Mouse (Mus musculus): ENCODE results near the gene Ebf1.

The Ebf1 gene

DNA sequence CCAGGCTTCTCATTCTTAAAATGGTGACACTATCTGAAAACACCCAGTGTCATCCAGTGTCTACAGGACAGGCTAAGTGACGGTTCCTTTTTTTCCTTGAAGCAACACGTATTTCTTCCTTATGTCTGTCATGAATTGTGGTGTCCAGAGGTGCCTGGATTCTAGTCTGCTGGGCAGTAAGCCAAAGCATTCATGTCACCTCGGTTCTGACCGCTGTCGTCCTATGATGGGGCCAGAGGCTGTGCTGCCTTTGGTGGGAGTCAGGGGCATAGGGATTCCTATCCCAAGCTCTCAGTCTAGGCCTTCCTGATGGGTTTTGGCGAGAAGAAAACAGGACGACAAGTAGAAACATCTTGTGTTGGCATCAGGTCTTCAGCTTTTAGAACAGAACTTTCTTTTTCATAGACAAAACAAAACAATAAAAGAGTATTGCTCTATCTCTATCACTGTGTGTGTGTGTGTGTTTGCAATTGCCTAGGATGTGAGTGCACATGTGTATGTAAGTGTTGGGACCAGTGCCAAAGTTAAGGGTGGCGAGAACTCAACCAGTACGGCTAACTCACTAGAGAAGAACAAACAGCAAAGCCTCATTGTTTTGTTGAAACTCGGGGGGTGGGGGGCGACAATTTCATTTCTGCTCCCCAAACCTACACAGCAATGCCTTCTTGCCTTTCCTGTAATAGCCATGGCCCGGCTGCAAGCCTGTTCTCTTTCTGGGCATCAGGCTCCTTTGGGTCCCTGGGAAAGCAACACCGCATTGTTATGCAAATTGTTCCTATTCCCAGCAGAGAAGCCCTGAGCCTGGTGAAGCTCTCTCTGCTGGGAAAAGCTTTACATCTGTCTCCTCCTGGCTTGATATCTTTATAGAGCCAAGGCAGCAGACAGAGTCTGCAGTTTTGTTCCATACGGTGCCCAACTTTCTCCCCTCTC lies 224.3 kb downstream of the Ebf1 start:
- DNase-seq (ENCODE audit: low spot score), result no peak

DNA sequence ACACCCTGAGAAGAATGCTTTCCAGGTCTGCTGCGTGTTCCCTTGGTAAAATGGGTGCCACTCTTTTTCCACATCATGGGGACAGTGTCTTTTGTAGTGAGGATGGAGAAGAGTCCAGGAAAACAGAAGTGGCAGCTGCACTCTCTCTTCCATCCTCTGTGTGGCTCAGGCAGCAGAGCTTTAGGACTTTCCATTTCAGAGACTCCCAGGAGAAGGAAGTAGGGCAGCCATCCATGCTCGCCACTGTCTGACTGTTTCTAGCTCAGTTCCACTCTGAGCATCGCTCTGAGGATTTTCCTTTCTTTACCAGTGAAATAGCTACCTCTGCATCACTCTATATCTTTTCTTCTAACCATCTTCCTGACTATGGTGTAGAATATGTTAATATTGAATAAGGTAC lies 234.8 kb downstream of the Ebf1 start:
- no peak for DNase-seq (ENCODE audit: low spot score)

DNA sequence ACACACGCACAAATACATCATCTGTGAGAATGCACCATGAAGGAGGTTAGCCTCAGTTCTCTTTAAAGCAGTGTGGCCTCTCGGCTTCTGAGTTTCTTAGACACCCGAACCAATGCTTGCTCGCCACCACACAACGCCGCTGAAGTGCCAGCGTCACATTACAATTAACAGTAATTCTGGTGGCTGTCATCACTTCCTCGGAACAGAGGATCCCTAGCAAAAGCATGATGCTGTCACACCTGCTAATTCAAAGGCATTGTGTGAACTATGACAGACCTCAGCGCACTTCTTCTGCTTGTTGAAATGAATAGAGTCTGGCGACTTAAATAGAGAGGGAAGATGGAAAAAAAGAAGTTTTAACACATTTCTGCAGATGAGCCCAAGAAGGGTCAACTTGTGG lies 235.8 kb downstream of the Ebf1 start:
- no peak for DNase-seq (ENCODE audit: low spot score)

DNA sequence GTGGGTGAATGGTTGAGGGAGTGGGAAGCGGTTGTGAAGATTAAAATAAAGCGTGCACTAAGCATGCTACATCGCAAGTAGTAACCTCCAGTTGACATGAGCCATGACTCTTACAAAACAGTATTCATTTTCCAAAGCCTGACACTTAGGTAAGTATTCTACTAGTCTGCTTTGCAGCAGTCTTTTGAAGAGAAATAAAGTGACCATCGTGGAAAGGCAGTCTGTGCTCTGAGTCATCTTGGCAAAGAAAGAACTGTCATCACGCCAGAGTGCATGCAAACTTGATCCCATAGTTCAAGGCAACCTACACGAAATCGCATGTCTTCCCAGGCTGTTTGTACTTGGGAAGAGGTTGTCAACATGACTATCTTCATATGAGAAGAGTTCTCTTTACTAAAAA lies 237.4 kb downstream of the Ebf1 start:
- DNase-seq (ENCODE audit: low spot score), result peak; percentile 5

DNA sequence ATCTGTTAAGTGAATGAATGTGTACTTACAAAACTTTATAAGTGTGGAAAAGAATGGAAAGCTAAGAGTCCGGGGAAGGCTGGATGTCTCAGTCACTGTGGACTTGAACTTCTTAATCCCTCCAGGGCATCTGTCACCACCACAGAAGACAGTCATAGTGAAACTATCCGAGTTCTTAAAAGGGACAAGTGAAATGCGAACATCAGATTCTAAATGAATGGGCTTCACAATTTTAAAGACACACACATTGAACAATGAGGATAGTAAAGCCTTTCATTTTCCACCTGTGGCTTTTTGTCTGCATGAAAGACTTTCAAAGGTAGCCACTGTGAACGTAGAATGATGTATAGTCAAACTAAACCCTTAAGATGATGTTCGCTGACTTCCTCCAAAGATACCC lies 244.0 kb downstream of the Ebf1 start:
- DNase-seq (ENCODE audit: low spot score), result no peak

DNA sequence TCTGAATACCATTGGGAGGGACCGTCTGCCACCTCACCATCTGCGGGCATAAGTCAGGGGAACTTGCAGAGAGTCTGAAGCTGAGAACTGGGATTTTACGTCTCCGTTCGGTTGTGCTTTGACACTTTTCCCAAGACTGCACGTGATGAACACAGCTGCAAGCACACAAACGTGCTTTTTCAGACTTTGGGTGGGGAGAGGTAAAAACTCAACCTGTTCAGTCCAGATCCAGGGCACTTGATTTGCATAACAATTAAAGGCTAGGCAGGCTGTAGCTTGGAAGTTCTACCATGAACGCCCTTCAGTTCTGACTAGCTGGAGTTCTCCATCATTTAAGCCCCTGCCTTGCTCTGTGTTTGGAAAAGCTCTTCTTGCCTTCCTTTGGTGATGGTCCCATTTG lies 246.8 kb downstream of the Ebf1 start:
- DNase-seq (ENCODE audit: low spot score), result no peak

DNA sequence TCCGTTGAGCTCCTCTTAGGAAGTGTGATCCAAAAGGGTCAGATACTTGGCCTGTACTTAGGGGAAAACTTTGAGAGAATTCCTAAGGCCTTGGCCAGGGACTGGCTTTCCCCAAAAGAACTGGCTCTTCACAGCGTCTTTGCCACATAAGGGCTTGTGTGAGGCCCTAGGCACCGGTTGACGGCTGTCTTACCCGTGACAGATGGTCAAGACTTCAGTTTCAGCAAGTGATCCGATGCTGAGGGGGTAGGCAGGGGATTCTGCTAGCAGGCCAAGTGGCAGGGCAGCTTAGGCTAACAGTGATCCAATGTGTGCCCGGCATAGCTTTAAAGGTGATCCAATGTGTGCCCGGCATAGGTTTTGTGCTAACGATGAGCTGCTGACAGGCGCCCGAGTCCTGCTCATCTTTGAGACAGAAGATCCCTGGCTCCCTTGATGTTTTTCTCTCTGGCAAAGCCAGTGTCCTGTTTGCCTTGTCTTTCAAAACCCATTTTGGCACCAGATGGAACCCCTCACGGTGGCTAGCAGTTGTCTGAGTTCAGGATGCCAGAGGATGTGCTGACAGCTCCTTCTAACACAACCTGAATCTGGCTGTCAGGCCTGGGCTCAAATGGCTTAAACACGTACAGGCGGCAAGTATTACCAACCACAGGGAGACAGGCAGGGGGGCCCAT lies 249.5 kb downstream of the Ebf1 start:
- no peak for DNase-seq (ENCODE audit: low spot score)

DNA sequence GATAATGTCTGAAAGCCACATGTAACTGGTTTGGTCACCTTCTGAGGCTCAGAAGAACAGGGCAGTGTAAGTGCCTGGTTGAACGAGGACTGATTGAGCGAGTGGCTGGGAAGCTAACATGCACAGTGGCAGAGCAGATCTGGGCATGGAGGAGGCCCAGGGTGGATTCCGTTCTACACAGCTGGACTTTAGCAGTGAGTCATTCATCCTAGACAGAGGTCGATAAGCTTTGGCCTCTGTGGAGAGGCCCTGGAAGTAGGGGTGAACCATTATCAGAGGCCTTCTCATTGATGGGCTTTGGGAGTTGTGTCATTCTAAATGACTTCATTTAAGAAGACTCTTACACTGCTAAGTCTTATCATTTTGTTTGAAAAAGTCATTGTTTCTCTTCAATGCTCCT lies 250.3 kb downstream of the Ebf1 start:
- no peak for DNase-seq (ENCODE audit: low spot score)

DNA sequence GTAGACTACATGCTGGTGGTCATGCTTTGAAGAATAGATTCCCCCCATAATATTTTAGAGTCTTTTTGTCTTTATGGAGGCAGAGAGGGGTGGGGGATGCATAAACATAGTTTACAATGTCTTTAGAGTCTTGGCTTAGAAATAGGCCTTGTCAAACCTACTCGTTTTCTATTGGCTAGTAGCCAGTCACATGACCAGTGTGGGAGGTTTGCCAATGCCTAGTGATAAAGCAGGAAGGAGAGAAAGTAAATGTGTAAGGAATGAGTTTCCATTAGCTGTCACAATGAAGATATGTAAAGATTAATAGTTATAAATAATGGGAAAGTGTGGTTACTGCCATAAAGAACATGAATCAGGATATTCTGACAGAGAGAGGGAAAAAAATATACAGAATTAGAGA lies 256.8 kb downstream of the Ebf1 start:
- no peak for DNase-seq (ENCODE audit: low spot score)

DNA sequence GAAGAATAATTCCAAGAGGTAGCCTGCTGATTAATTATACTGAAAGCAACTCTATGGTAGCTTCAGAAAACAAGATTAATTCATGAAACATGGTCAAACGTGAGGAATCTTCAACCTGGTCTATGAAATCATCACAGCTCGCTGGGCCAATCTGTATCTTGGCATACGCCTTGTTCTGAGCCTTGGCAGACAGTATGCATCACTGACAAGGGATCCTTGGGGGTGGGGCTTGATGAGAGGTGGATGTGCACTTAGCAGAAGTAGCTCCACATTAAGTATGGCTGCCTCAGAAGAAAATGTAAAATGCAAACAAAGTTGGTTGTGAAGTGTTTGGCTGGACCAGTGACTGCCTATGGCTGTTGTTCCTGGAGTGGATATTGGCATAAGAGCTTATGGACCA lies 258.1 kb downstream of the Ebf1 start:
- no peak for DNase-seq (ENCODE audit: low spot score)

DNA sequence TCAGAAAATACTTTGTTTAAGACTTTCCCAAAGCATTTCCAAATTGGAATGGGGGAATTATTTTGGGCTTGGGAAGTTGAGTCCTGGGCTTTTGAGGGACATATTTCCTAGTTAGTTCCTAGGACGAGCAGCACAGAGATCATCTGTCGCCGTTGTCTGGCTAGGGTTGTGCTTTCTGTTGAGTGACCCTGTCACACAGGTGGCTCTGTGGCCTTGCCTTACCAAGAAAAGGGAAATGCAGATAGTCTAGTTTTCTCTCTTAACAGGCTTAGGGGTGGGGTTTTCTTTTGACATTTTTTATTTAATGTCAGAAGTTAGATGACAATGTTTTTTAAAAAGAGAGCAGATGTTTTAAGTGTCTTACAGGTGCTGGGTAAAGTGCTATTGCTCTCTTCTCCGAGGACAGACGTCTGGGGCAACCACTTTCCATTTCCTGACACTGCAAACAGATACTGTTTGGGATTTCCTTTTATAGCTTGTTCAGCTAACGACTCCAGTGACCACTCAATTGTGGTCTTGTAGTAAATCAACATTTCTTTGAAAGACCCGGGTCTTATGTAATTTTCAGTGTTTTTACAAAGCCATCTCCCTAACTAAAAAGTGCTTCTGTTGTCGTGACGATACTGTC lies 264.1 kb downstream of the Ebf1 start:
- DNase-seq (ENCODE audit: low spot score), result no peak

DNA sequence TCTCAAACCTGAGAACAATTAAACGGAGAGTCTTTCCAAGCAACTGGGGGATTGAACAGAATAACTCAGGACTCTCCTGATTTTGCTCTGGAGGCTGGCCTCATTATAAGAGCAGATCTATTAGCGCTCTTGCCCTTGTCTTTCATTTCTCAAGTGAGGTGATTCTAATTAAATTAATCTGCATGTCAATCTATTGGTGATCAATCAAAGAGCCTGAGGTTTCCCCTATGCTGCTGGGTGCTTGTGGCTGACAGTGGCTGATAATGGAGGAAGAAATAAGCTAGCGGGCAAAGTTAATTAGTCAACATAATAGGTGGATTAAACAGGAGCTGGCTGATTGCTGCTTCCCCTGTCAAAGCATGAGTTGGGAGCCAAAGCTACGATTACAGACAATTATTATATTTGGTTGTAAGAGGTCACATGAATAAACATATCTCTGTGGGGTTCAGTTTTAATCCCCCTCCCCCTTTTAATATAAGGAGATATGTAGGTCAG lies 265.4 kb downstream of the Ebf1 start:
- DNase-seq (ENCODE audit: low spot score), result no peak

DNA sequence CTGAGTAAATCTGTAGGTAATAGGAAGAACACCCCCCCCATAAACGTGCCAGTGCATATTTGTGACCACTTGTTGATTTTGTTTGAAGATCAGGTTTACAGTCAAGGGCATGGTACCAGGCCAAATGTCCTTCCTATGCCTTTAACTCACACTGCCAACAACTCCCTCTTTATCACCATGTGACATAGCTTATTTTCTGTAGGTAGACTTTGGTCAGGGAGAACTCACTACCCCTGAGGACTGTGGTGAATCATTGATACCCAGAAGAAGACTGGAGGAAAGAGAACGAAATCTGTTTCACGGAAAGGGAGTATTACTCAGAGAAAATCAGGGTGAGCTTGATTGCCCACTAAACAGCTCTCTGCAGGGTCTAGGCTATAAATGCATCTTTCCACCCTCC lies 267.2 kb downstream of the Ebf1 start:
- DNase-seq (ENCODE audit: low spot score), result no peak

DNA sequence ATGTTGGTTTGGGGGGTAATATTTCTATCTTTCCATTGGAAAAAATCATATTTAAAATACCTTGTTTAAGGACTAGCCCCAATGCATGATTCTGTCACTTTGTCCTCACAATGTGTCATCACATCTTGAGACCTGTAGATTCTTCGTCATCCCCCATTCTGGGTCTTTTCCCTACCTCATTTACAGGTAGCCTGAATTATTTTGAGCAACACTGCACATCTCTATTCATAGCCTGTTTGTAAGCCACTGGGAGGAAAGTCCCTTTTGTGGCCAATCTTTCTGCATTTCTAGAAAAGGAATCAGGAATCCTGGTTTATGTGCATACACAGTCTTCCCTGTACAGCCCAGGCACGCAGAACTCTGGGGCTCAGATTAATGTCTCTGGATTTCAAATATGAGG lies 269.8 kb downstream of the Ebf1 start:
- DNase-seq (ENCODE audit: low spot score), result no peak

DNA sequence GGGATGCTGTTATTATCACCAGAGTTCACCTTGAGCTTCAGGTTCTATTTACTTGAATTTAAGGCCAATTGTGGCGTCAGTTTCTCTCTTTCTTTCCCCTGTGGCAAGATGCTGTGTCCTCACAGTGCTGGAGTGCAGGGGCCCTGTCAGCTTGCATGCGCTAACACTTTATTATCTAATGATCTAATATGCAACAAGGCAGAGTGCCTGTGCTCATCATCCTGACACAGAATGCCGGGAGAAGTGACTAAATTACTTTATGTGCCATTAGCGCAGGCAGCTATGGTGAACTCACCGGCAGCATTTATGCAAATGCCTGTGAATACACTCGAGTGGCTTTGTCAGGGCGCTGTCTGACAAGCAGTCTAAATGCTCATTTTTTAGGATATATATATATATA lies 270.6 kb downstream of the Ebf1 start:
- DNase-seq (ENCODE audit: low spot score), result no peak

DNA sequence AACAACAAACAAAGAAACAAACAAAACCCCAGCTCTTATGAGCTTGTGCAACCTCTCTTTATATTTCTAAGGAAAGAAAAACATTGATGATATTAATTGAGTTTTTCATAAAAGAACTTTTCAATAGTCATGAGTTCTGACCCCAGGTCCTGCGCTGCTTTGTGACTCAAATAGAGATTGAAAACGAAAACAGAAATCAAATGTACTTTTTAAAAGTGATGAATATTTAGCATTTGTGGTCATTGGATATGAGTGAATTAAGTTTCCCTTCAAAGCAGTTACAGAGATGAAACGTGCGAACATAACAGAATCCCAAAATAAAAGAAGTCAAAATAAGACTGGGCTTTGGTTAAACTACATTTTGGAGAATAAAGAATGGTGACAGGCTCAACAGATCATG lies 271.3 kb downstream of the Ebf1 start:
- DNase-seq (ENCODE audit: low spot score), result no peak

DNA sequence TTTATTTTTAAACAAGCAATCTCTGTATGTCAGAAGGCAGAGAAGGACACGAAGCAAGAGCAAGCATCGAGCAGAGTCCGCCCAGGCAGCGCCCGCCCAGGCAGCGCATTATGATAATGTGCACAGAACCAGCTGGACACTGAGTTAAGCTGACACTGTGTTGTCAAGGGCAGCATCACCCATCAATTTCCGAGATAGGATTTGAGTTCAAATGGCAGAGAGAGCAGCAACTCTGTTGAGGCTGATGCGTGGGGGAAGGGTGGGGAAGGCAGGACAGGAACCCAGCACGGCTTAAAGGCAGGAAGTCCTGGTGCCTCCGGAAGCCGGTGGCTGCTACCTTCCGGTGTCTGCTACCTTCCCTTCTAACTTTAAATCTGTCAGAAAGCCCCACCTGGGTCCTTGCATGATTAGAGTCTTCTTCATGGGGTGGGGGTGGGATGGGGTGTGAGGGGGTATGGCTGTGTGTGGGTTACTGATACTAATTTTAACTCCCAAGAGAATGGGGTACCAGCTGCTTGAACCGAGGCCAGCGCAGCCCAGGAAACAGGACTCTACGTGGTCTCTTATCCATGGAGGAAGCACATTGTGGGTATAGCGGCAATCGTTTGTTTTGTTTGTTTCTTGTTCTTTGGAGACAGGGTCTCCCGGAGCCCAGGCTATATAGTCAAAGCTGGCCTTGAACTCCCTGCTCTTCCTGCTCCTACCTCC lies 275.9 kb downstream of the Ebf1 start:
- no peak for DNase-seq (ENCODE audit: low spot score)

DNA sequence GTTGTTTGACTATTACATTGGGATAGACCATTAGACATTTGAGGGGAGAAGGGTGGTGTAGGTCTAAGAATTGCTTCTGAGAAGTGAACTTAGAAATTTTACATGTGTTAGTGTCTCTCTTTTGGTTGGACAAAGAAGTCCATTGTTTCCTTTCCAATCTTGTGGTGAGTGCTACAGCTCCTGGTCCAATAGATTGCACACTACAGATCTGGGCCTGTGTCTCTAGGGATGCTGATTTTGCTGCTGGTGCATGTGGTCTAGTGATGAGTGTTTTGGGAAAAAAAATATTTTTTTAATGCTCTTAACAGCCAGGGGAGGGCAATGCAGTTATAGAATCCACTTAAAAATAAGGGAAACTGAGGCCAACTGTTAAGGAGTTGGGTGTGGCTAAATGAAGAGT lies 276.9 kb downstream of the Ebf1 start:
- no peak for DNase-seq (ENCODE audit: low spot score)

DNA sequence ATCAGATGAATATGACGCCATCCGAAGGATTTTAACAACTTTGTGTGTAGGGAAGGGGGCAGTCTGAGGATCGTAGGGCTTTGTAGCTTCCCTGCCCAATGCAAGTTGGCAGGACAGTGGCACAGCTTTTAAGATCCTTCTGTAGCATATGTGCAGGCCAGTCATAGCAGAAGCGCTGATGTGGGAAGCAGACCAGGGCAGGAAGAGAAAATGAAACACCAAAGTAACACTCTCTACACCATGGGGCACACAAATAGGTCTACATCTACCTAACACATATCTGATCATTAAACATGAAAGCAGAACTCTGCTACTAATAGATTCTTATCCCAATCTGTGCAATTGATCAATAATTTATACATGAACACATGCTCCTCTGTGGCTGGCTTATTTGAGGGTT lies 277.7 kb downstream of the Ebf1 start:
- DNase-seq (ENCODE audit: low spot score), result no peak

DNA sequence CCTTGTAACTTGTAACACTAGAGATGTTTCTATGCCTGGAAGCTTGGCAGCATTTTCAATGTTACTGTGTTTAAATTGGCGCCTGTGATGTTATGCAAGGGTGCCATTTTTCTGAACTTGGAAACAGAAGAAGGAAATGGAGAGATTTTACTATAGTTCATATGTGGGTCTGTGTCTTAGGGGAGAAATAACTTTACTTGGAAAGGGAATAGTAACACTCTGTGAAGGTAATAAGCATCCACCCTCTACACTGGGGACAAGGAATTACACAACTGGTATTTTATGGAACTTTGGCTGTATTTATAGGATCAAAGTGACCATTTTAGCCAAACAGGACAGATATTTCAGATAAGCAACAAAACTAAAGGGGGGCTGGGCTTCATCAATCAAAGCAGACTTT lies 278.8 kb downstream of the Ebf1 start:
- no peak for DNase-seq (ENCODE audit: low spot score)

DNA sequence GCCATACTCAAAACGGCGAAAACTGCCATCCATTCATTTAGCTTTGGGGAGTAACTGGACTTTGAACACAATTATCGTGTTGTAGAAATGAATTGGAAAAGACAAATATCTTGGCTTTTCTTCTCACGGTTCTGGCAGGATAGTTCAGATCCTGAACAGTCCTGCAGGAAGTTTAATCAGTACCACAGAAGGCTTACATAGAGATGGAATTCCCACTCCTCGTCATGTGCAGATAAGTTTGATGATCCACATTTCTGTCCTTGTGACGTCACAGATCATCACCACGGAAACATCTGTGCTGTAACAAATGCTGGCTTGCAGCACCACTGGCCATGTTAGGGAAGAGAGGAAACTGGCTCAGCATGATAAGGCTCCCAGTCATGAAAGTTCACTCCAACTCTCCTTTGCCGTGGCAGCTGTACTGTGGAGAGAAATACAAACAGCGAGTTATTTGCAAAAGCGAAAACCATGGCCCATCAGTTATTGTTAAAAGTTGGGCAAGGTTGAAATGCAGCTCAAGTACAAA lies 280.1 kb downstream of the Ebf1 start:
- no peak for DNase-seq (ENCODE audit: low spot score)

DNA sequence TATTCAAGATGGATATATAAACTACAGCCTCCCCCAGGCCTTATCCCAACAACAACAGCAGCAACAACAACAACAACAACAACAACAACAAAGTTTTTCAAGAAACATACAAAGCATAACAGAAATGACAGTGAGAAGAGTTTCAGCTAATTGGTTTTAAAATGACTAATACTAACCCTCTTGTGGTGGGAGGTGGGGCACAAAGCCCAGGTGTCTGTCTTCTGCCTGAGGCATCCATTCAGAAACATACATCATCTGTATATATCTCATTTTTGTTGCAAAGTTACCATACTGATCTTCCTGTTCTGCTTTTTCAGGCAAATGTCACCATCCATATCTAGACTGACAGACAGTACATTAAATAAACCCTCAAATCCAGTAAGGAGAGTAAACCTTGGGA lies 282.4 kb downstream of the Ebf1 start:
- DNase-seq (ENCODE audit: low spot score), result no peak

Data from ovary, adult 18-20 months (tissue).